Mouse (Mus musculus) bone marrow macrophage, adult 2 months (primary cell): ENCODE data around the gene Rnf19b. TPM values are rescaled to one million over a fixed set of nuclear protein-coding genes. Genes with fewer than 3 reads are reported as not detected.

ENCODE experiments used
- H3K27ac ChIP-seq: 2 replicates; pipeline ENCODE4 v1.5.1; 2012; ENCODE audit warnings: low read depth, low read length; ENCODE audit not compliant: insufficient read depth
- H3K4me1 ChIP-seq: 2 replicates; pipeline ENCODE4 v1.6.1; 2012; ENCODE audit warnings: low read length; ENCODE audit not compliant: control insufficient read depth, insufficient read depth
- H3K4me3 ChIP-seq: 2 replicates; pipeline ENCODE4 v1.5.1; 2012; ENCODE audit warnings: mild to moderate bottlenecking, low read length, moderate library complexity; ENCODE audit not compliant: insufficient read depth
- CTCF ChIP-seq: IDR thresholded peaks from 2 replicates; pipeline ENCODE4 v1.5.1; 2012; ENCODE audit warnings: low read depth, mild to moderate bottlenecking, low read length, moderate library complexity
- POLR2A ChIP-seq: IDR thresholded peaks from 2 replicates; pipeline ENCODE4 v1.6.1; 2012; ENCODE audit warnings: mild to moderate bottlenecking, low read depth, low read length, borderline replicate concordance
- polyA plus RNA-seq: library from polyadenylated mRNA; stranded (reverse); fragments of >200 nt; gene quantifications from 2 replicates; pipeline ENCODE4 v1.2.4, GENCODE M21; 2012; ENCODE audit not compliant: missing spikeins, insufficient read depth, insufficient read length

The Rnf19b gene
- polyA plus RNA-seq, 1 experiment: 94.9 TPM

DNA sequence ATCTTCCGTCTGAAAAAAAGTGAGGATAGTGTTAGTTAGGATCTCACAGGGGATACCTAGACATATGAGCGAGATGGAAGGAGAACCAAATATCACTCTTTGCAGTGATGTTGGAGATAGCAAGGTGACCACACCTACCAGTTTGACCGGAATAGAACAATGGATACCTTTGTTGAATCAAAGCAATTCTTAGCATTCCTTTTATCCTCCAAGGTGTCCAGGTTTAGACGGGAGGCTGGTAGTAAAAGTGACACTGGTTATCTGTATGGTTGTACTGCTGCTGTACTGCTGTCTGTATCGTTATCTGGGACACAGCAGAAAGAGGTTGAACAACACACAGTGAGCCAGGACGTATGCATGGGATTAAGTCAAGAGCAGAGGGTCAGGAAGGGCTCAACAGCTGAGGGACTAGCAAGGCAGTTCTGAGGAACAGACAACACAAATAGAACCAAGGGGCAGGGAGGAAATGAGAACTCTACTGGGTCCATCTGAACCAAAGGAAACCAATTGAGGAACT, 7.1 kb upstream of the Rnf19b start:
- H3K4me1 ChIP-seq: peaks cover 12% of the 10 kb centered on the region

DNA sequence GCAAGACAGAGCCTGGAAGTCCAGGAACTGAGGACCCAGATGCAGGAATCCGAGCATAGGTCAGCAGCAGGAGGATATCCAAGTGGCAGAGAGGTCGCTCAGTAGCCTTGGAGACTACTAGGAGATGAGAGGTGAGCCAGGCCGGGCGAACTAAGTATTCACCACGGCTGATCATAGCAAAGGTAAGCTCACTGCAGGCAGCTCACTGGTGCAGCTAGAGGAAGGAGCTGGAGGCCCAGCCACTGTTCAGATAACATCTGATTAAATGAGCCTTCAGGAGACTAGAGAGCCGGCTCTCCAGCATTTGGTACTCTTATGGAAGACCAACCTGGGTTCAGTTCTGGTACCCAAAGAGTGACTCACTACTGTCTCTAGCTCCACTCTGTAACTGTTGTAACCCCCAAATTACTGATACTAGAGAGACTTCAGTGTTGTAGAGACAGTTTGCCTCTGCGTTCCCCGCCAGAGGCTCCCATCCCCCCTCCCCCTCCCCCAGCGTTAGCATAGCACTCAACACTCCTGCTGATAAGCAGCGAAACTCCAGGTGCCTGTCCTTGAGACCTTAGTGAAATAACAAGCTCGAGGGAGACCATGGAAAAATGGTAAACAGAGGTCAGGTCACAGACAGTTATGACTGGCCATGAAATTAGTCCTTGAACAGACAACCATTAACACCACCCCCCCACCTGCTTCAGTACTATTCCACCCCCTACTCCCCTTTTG, 6.4 kb upstream of the Rnf19b start:
- TF ChIP-seq CTCF: no peak
- no peak for TF ChIP-seq POLR2A
- peaks cover 17% of the 10 kb centered on the region for H3K4me1 ChIP-seq
- H3K4me3 ChIP-seq: no peak overlapping the region
- H3K27ac ChIP-seq: no peak overlapping the region

More for the DNA sequence above, 7.1 kb upstream of the Rnf19b start:
- TF ChIP-seq CTCF (no peak), POLR2A (no peak)
- H3K4me3 ChIP-seq: no peak overlapping the region
- no peak overlapping the region for H3K27ac ChIP-seq

GRCm38 (mm10) chr4:129054757-129055156, 3.3 kb upstream of the Rnf19b start:
- H3K27ac ChIP-seq: no peak overlapping the region
- H3K4me1 ChIP-seq: peaks cover 17% of the 10 kb centered on the region
- H3K4me3 ChIP-seq: no peak overlapping the region
- TF ChIP-seq POLR2A (no peak), CTCF (no peak)

DNA sequence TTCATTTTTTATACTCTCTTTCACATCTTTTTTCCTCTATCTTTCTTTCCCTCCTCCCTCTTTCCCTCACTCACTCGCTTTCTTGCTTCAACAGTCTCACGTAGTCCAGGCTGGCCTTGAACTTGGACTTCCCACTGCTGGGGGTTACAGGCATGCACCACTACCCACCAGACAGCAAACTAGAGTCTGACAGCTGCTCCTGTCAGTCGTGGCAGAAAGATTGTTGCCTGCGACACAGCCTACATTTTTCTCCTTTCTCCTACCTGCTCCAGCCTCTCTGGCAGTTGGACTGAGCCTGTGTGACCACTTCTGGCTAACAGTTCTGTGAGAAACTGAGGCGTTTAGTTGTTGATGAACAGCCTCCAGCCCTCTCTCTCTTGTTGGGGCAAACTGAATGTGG, 2.5 kb upstream of the Rnf19b start:
- TF ChIP-seq POLR2A: no peak
- no peak for TF ChIP-seq CTCF
- Histone ChIP-seq H3K27ac (no peak overlapping the region), H3K4me1 (peaks cover 16% of the 10 kb centered on the region), H3K4me3 (no peak overlapping the region)

- H3K27ac ChIP-seq: peak overlapping the region; percentile 57
- peak overlapping the region; percentile 99 for H3K4me3 ChIP-seq
- TF ChIP-seq POLR2A: 0 out of 2 replicates have a peak, but pooled peaks have one; percentile 77
- TF ChIP-seq CTCF: no peak
- peaks cover 23% of the 10 kb centered on the region for H3K4me1 ChIP-seq
Measured at GRCm38 (mm10) chr4:129057533-129058206, 401 bp upstream of the Rnf19b start.

DNA sequence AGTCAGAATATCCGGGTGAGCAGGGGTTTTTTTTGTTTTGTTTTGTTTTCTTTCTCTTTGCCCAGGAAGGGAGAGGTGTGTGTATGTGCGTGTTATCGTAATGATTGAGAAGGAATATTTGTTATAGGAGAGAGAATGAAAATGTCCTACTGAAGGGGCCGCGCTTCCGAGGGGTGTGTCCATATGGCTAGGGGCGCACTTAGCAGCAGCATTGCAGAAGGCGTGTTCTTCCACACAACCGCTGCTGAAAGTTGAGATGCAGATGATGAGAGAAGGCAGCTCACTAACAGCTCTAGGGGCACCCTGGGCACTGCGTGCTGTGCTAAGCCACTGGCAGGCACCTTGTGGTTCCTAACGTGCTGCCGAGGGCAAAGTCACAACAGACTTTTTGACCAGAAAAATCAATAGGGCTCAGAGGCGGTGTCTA, 1.1 kb downstream of the Rnf19b start:
- H3K27ac ChIP-seq: peak overlapping the region; percentile 57; the same call in 1 of the 2 replicates
- peak overlapping the region; percentile 99 for H3K4me3 ChIP-seq
- peaks cover 37% of the 10 kb centered on the region for H3K4me1 ChIP-seq
- TF ChIP-seq CTCF (0 out of 2 replicates have a peak, but pooled peaks have one; percentile 1), POLR2A (no peak)

DNA sequence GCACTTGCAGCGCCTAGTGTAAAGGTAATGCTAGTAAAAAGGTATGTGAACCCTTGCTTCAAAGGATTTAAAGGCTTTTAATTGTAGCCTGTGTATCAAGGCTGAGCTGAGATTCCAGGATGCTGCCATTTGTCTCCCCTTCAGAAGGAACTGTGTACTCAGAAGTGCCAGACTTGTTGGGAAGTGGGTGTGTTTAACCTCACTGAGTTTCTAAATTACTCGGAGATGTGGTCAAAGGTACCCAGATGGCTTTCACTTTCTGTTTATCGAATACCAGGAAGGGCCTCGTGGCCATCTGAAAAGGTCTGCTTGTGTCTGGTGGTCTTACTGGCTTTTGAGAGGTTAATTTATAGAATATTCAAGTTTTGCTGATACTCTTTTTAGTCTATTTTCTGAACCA, 1.9 kb downstream of the Rnf19b start:
- Histone ChIP-seq H3K4me3 (peak overlapping the region; percentile 99), H3K27ac (no peak overlapping the region), H3K4me1 (peaks cover 39% of the 10 kb centered on the region)
- TF ChIP-seq CTCF: no peak
- no peak for TF ChIP-seq POLR2A

DNA sequence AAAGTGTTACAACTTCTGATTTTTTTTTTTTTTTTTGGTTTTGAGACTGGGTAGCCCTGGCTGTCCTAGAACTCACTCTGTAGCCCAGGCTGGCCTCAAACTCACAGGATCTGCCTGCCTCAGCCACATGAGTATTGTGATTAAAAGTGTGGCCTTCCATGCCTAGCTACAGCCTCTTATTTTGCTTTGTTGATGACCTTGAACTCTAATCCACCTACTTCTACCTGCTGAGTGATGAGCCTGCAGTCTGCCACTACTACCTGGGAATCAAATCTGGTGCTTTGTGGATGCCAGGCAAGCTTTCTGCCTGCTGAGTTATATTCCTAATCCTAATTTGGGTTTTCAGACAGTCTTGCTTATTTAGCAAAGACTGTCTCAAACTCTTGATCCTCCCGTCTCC, 3.4 kb downstream of the Rnf19b start:
- TF ChIP-seq POLR2A (no peak), CTCF (no peak)
- H3K4me1 ChIP-seq: peaks cover 45% of the 10 kb centered on the region

GRCm38 (mm10) chr4:129062281-129063075, 4.4 kb downstream of the Rnf19b start:
- TF ChIP-seq CTCF: no peak
- no peak for TF ChIP-seq POLR2A
- Histone ChIP-seq H3K4me3 (no peak overlapping the region), H3K4me1 (peaks cover 52% of the 10 kb centered on the region), H3K27ac (peak overlapping the region; percentile 67)

More for the DNA sequence above, 3.4 kb downstream of the Rnf19b start:
- Histone ChIP-seq H3K27ac (no peak overlapping the region), H3K4me3 (no peak overlapping the region)

DNA sequence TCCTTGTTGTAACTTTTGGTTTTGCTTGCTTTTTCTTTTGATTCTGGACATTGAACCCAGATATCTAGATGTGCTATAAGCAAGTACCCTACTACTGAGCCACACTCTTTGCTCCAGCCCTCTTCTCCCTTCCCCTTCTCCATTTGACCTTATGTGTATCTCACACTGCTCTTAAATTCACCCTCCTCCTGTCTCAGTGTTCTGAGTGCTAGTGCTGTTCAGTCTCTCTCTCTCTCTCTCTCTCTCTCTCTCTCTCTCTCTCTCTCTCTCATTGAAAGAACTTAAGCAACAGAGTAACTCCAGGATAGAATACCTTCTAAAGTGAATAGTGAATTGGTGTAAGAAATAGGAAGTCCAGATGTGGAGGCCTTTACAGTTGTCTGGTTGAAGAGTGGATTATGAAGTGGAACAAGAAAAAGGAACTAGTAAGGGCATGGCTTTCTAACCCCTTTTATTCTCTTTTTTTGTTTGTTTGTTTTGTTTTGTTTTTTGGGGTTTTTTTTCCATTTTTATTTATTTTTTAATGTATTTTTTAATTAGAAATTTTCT, 7.7 kb downstream of the Rnf19b start:
- Histone ChIP-seq H3K4me3 (no peak overlapping the region), H3K27ac (peak overlapping the region; percentile 73), H3K4me1 (peaks cover 71% of the 10 kb centered on the region)
- no peak for TF ChIP-seq CTCF
- TF ChIP-seq POLR2A: no peak
